Mouse (Mus musculus) liver, embryonic 14.5 days (tissue): ENCODE results near the gene Cabp7. TPM values are rescaled to one million over a fixed set of nuclear protein-coding genes. Genes with fewer than 3 reads are reported as not detected.

Experiments used
- ATAC-seq: fragments of 200-750 bp; cut with Nextera tagmentation; 2 replicates; pipeline ENCODE4 v1.8.0; 2017; ENCODE audit warnings: moderate number of reproducible peaks, mild to moderate bottlenecking, moderate library complexity; ENCODE audit not compliant: insufficient read depth
- DNase-seq, 3 experiments: peaks; one replicate each; pipeline ENCODE4 v3.0.0-alpha.2; 2012 to 2013; ENCODE audit warnings: low read depth in 3 of 3, low spot score in 3 of 3
- H3K27ac ChIP-seq: fragments of 300-500 bp; sonication (generic); 2 replicates; pipeline ENCODE4 v1.5.1; 2014; ENCODE audit warnings: moderate library complexity, mild to moderate bottlenecking, control low read depth, inconsistent platforms
- H3K27me3 ChIP-seq: fragments of 300-500 bp; sonication (generic); 2 replicates; pipeline ENCODE4 v1.6.1; 2014; ENCODE audit warnings: mild to moderate bottlenecking, low read length, moderate library complexity; ENCODE audit not compliant: control insufficient read depth, insufficient read depth
- H3K36me3 ChIP-seq: fragments of 300-500 bp; sonication (generic); replicated peaks from 2 replicates; pipeline ENCODE4 v1.6.1; 2014; ENCODE audit warnings: low read depth; ENCODE audit not compliant: control insufficient read depth, insufficient read depth
- H3K4me1 ChIP-seq, 2 experiments: fragments of 200-500 bp in 1 of 2; fragments of 300-500 bp in 1 of 2; sonication (generic) in 1 of 2; replicated peaks; 2 replicates each; pipeline ENCODE4 v1.6.1; 2012 to 2014; ENCODE audit warnings: antibody characterized with exemption in 1 of 2, inconsistent platforms in 1 of 2, low read length in 1 of 2; ENCODE audit not compliant: control insufficient read depth in 2 of 2, insufficient read depth in 2 of 2
- H3K4me2 ChIP-seq: fragments of 300-500 bp; sonication (generic); 2 replicates; pipeline ENCODE4 v1.6.1; 2014; ENCODE audit warnings: low read depth, mild to moderate bottlenecking, control low read depth, moderate library complexity
- H3K4me3 ChIP-seq, 2 experiments: fragments of 200-500 bp in 1 of 2; fragments of 300-500 bp in 1 of 2; sonication (generic) in 1 of 2; 2 replicates each; pipeline ENCODE4 v1.5.1; 2012 to 2014; ENCODE audit warnings: low read depth in 2 of 2, low read length in 2 of 2, mild to moderate bottlenecking in 2 of 2, control low read depth in 1 of 2, inconsistent platforms in 1 of 2, moderate library complexity in 1 of 2; ENCODE audit not compliant: insufficient read depth in 1 of 2
- H3K9ac ChIP-seq: fragments of 300-500 bp; sonication (generic); replicated peaks from 2 replicates; pipeline ENCODE4 v1.6.1; 2014; ENCODE audit warnings: mild to moderate bottlenecking, control low read depth, moderate library complexity
- H3K9me3 ChIP-seq: fragments of 300-500 bp; sonication (generic); 2 replicates; pipeline ENCODE4 v1.6.1; 2016; ENCODE audit warnings: low read length, mixed read lengths; ENCODE audit not compliant: control insufficient read depth
- CTCF ChIP-seq: IDR thresholded peaks from 2 replicates; pipeline ENCODE4 v1.5.1; 2016; ENCODE audit warnings: antibody characterized with exemption, low read depth, control low read depth
- EP300 ChIP-seq: IDR thresholded peaks from 2 replicates; pipeline ENCODE4 v1.6.1; 2016; ENCODE audit warnings: antibody characterized with exemption, low read depth
- WGBS: fragments of 180-500 bp; shearing (Covaris S2); extraction: QIAGEN DNeasy Blood & Tissue Kit; methylation state at CpG from one replicate; pipeline ENCODE4 v1.1.7; 2014; ENCODE audit not compliant: insufficient replicate concordance; 5-methylcytosine and 5-hydroxymethylcytosine counted together
- polyA plus RNA-seq, 2 experiments: library from polyadenylated mRNA; depleted of rRNA in 1 of 2; stranded (reverse) in 1 of 2; unstranded in 1 of 2; fragments of >200 nt; fragmentation: Nextera tagmentation in 1 of 2; extraction: Ambion mirVana in 1 of 2; gene quantifications; 2 replicates each; pipeline versions ENCODE4 v1.2.1 to v1.2.3; 2012 to 2014

The Cabp7 gene
- polyA plus RNA-seq, 2 experiments, result 0.02 to 0.04 TPM

DNA sequence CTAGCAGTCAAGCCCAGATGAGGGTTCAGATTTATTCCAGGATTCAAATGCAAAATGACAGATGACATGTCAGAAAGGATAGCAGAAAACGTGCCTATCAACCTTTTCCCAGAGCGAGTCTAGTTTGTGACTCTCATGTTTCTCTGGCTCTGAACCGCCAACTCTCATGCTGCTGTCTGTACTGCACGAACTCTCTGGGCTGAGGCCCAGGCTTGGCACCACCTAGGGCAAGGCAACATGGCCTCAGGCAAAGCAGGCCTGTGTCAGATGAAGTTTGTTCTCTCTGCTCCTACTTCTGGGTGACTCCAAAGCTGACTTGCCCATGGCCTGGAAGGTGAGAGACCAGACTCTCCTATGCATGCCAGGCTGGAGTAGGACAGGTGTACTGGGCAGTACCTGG is 21.8 kb upstream of the Cabp7 start:
- no peak for TF ChIP-seq EP300
- TF ChIP-seq CTCF, result no peak
- Histone ChIP-seq H3K4me2 (no peak overlapping the region), H3K9me3 (no peaks in the 10 kb centered on the region), H3K4me1 (no peaks in the 10 kb centered on the region), H3K9ac (no peak overlapping the region), H3K27me3 (no peaks in the 10 kb centered on the region), H3K27ac (no peak overlapping the region), H3K4me3 (no peak overlapping the region), H3K36me3 (no peaks in the 10 kb centered on the region)
- DNase-seq (no peak), ATAC-seq (no peak)
- 74% methylated on average over 4 of the region's 4 CpGs for WGBS

DNA sequence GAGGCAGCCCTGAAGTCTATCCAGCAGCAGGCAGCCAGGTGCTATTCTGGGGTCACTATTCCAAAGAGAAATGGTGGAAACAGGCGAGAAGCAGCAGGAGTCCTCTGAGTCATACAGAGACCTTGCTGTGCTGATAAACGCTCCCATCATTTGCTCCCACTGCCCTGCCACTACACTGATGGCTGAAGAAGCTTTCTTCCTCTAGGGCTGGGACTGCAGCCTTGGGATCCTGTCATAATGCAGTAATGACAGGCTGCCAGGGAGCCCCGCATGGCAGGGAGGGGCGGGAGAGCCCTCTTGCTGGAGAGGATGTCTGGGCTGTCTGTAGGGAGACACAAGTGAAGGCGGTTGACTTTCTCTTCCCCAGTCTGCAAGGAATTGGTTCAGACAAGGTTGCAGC is 17.9 kb upstream of the Cabp7 start:
- Histone ChIP-seq H3K36me3 (no peaks in the 10 kb centered on the region), H3K27me3 (no peaks in the 10 kb centered on the region; the same call in 1 of the 2 replicates), H3K4me3 (no peak overlapping the region), H3K9me3 (no peaks in the 10 kb centered on the region), H3K4me1 (no peaks in the 10 kb centered on the region), H3K4me2 (no peak overlapping the region), H3K9ac (no peak overlapping the region), H3K27ac (no peak overlapping the region)
- TF ChIP-seq CTCF (no peak), EP300 (no peak)
- WGBS, result 51% methylated on average over 5 of the region's 5 CpGs
- ATAC-seq (no peak), DNase-seq (no peak)

- H3K27me3 ChIP-seq, result no peaks in the 10 kb centered on the region; the same call in 1 of the 2 replicates
- H3K4me3 ChIP-seq, result no peak overlapping the region
- no peak overlapping the region for H3K9ac ChIP-seq
- no peak overlapping the region for H3K27ac ChIP-seq
- H3K9me3 ChIP-seq, result no peaks in the 10 kb centered on the region
- 29% methylated on average over 5 of the region's 5 CpGs for WGBS
- TF ChIP-seq EP300 (no peak), CTCF (no peak)
- no peaks in the 10 kb centered on the region for H3K4me1 ChIP-seq
- no peaks in the 10 kb centered on the region for H3K36me3 ChIP-seq
- H3K4me2 ChIP-seq, result no peak overlapping the region
- DNase-seq (no peak), ATAC-seq (no peak)
These were observed 17.1 kb upstream of the Cabp7 start for GRCm38 (mm10) chr11:4763631-4764030.

DNA sequence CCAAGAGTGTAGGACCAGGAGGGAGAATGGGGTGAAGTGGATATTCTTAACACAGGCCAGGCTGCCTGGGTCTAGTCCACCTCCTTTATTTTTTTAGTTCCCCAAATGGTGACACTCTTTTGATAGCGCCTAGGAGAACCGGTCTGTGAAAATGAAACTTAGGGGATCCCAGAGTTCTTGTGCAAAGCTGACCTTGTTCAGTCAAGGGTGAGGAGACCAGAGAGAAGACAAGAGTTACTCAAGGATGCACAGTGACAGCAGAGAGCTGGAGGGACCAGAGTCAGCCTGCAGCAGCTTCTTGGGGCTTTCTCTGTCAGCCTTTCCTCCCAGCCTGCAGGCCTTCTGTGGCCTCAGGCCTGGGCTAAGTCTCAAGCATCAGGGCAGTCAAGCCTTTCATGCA is 15.9 kb upstream of the Cabp7 start:
- TF ChIP-seq CTCF (no peak), EP300 (no peak)
- WGBS, result 18% methylated on average over 2 of the region's 2 CpGs

GRCm38 (mm10) chr11:4761991-4762390 is 15.4 kb upstream of the Cabp7 start:
- no peak overlapping the region for H3K27ac ChIP-seq
- no peaks in the 10 kb centered on the region for H3K9me3 ChIP-seq
- ATAC-seq (no peak), DNase-seq (no peak)
- TF ChIP-seq CTCF (no peak), EP300 (no peak)
- H3K4me1 ChIP-seq, result no peaks in the 10 kb centered on the region
- no peak overlapping the region for H3K4me3 ChIP-seq
- no peak overlapping the region for H3K9ac ChIP-seq
- H3K4me2 ChIP-seq, result no peak overlapping the region
- WGBS, result 24% methylated on average over 6 of the region's 6 CpGs
- no peaks in the 10 kb centered on the region for H3K36me3 ChIP-seq
- no peaks in the 10 kb centered on the region; the same call in 1 of the 2 replicates for H3K27me3 ChIP-seq

More for the DNA sequence above, 15.9 kb upstream of the Cabp7 start:
- no peaks in the 10 kb centered on the region for H3K36me3 ChIP-seq
- no peak overlapping the region for H3K9ac ChIP-seq
- H3K9me3 ChIP-seq, result no peaks in the 10 kb centered on the region
- H3K4me3 ChIP-seq, result no peak overlapping the region
- no peak for ATAC-seq
- H3K27ac ChIP-seq, result no peak overlapping the region
- no peak overlapping the region for H3K4me2 ChIP-seq
- no peaks in the 10 kb centered on the region for H3K4me1 ChIP-seq
- H3K27me3 ChIP-seq, result no peaks in the 10 kb centered on the region; the same call in 1 of the 2 replicates
- no peak for DNase-seq
